Mouse (Mus musculus): ENCODE measurements around the gene Sh3kbp1. TPM values are rescaled to one million over a fixed set of nuclear protein-coding genes. Genes with fewer than 3 reads are reported as not detected.

Sh3kbp1 gene
- polyA plus RNA-seq, 1 experiment from 2014 or later = 39.1 TPM

DNA sequence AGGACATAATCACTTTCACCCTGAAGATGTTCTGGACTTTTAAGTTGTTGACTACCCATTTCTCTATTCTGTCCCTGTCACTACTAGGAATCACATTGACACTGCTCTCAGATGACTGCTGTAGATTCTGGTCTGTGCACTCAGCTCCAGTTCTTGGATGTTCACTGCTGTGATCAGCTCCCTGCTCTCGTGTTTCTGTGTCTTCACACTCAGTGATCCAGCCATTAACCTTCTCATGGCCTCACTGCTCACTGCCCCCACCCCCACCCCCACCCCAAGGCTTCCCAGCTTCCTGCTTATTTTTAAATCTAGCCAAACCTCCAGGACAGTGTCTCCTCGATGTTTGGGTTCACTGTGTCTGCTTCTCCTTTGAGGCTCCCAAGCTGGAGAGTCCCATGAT, 271.0 kb downstream of the Sh3kbp1 start:
- Histone ChIP-seq H3K27ac (replicated peaks) (no peak overlapping the region), H3K27me3 (no peaks in the 10 kb centered on the region), H3K4me1 (no peaks in the 10 kb centered on the region), H3K36me3 (no peaks in the 10 kb centered on the region), H3K9ac (no peak overlapping the region), H3K4me3 (replicated peaks) (no peak overlapping the region), H3K9me3 (replicated peaks) (no peaks in the 10 kb centered on the region), H3K4me2 (replicated peaks) (no peak overlapping the region)
- 38% methylated on average over 2 of the region's 2 CpGs for WGBS
- ATAC-seq (ENCODE audit: insufficient number of reproducible peaks, low FRiP score, low TSS enrichment, low read depth) = no peak

DNA sequence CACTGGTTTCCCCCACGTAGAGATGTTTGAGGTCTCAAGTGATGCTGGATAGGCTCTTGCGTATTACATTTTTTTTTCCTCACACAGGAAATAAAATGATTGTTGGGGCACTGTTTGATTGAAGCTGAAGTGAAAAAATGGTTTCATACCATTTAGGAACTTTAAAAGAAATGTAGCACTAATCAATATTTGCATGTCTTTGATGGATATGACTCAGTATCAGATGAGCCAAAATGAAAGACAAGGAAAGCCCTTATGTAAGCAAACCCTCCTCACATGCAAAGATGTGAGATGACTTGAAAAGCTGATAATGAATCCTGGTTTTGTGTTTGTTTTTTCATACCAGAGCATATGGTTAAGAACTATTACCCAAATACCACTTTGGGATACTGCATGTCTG, 272.0 kb downstream of the Sh3kbp1 start:
- H3K36me3 ChIP-seq = no peaks in the 10 kb centered on the region
- no peak overlapping the region for H3K4me3 ChIP-seq (replicated peaks)
- no peak for ATAC-seq (ENCODE audit: insufficient number of reproducible peaks, low FRiP score, low TSS enrichment, low read depth)
- H3K4me2 ChIP-seq (replicated peaks) = no peak overlapping the region
- WGBS = 61% methylated on average over 2 of the region's 2 CpGs
- 0 out of 2 replicates have a peak, but pooled peaks cover 2% of the 10 kb centered on the region for H3K27me3 ChIP-seq
- no peak overlapping the region for H3K27ac ChIP-seq (replicated peaks)
- H3K9me3 ChIP-seq (replicated peaks) = no peaks in the 10 kb centered on the region
- H3K4me1 ChIP-seq = no peaks in the 10 kb centered on the region
- no peak overlapping the region for H3K9ac ChIP-seq

DNA sequence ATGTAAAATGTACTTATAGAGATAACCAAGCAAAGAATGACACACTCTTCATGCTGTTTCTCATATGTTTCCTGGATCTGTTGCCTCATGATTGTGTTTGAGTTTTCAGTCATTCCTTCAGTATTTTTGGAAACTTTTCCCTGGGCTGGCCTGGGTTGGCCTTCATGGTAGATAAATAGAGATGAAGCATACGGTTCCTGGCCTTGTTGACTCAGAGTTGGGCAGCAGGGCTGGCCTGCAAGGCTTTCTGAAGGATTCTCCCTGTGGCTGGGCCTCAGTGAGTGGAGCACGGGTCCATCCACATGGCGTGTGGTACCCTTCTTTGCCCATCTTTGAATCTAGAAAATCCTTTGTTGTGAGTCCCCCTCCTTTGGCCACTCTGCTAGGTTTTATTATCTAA, 276.3 kb downstream of the Sh3kbp1 start:
- no peaks in the 10 kb centered on the region for H3K4me1 ChIP-seq
- H3K9me3 ChIP-seq (replicated peaks) = no peaks in the 10 kb centered on the region
- no peaks in the 10 kb centered on the region for H3K36me3 ChIP-seq
- H3K9ac ChIP-seq = no peak overlapping the region
- no peak overlapping the region for H3K4me3 ChIP-seq (replicated peaks)
- no peak overlapping the region for H3K4me2 ChIP-seq (replicated peaks)
- 78% methylated on average over 3 of the region's 3 CpGs for WGBS
- no peak overlapping the region for H3K27ac ChIP-seq (replicated peaks)
- H3K27me3 ChIP-seq = peaks cover 2% of the 10 kb centered on the region; the same call in 1 of the 2 replicates
- ATAC-seq (ENCODE audit: insufficient number of reproducible peaks, low FRiP score, low TSS enrichment, low read depth) = no peak

DNA sequence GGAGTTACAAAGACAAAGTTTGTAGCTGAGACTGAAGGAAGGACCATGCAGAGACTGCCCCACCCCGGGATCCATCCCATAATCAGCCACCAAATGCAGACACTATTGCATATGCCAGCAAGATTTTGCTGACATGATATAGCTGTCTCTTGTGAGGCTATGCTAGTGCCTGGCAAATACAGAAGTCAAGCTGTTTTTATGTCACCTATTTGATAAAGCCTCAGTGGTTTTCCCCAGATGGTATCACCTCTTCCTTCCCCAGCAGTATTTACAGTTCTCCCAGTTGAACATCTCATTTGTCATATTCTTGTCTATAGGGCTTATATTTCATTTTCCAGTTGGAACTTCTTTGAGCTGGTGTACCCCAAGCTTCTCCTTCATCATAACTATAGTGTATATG, 280.6 kb downstream of the Sh3kbp1 start:
- WGBS = 91% methylated on average over 1 of the region's 1 CpGs
- Histone ChIP-seq H3K27ac (replicated peaks) (no peak overlapping the region), H3K27me3 (peaks cover 2% of the 10 kb centered on the region; the same call in 1 of the 2 replicates), H3K36me3 (no peaks in the 10 kb centered on the region), H3K9me3 (replicated peaks) (no peaks in the 10 kb centered on the region), H3K4me3 (replicated peaks) (no peak overlapping the region), H3K9ac (no peak overlapping the region), H3K4me1 (no peaks in the 10 kb centered on the region), H3K4me2 (replicated peaks) (no peak overlapping the region)
- no peak for ATAC-seq (ENCODE audit: insufficient number of reproducible peaks, low FRiP score, low TSS enrichment, low read depth)

DNA sequence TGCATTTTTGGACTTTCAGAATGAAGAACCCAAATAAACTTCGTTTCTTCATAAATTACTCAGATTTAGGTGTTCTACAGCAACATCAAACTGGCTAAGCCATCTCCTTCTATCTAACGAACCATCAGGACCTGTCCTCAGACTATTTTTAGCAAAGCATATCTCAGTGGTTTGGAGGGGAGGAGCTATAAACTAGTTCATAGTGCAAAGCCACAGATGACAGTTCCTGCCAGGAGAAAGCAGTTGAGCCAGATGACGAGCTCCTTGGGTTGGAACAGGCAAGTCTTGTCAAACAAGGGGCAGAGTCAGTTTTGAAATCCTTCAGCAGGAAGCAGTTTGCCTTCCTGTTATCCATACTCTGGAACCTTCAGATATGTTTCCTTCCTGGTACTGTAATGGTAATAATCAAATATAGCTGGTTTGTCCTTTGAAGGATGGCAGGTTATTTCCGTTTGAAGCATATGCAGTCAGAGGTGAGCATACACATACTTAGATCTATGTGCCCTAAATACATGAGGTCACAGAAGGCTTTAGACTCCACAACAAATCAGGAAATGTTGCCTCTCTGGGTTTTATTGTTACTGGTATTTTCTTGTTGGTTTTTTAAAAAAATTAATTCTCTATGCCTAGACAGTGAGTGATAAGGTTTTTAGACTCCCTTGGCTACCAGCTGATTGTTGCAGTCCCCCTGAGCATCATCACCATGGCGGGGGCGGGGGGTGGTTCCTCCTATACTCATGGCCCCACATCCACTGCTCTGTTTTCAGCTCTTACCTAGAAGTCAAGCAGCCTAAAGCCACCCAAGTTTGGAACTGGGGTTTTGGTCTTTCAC, 282.6 kb downstream of the Sh3kbp1 start:
- no peak for ATAC-seq (ENCODE audit: insufficient number of reproducible peaks, low FRiP score, low TSS enrichment, low read depth)
- WGBS = 65% methylated on average over 6 of the region's 6 CpGs
- Histone ChIP-seq H3K9ac (no peak overlapping the region), H3K27me3 (no peaks in the 10 kb centered on the region; the same call in 1 of the 2 replicates), H3K4me1 (no peaks in the 10 kb centered on the region), H3K27ac (replicated peaks) (no peak overlapping the region), H3K4me3 (replicated peaks) (no peak overlapping the region), H3K36me3 (no peaks in the 10 kb centered on the region), H3K4me2 (replicated peaks) (no peak overlapping the region), H3K9me3 (replicated peaks) (no peaks in the 10 kb centered on the region)

DNA sequence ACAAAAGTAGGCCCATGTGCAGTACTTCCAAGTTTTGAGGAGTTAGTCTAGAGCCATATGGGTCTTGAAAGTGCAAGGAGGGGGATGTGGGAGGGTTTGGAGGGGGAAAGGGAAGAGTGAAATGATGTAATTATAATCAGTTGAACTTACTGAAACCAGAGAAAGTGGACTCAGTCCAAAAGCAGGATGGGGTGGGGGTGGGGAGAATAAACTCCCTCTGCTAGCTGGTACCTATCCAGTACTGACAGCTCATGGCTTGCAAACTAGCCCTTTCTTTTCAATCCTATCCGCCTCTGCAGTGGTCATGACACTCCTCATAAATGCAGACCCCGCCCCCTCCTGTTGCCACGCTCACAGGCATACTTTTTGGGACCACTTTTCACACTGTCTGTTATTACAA, 283.5 kb downstream of the Sh3kbp1 start:
- H3K4me2 ChIP-seq (replicated peaks) = no peak overlapping the region
- H3K27me3 ChIP-seq = no peaks in the 10 kb centered on the region; the same call in 1 of the 2 replicates
- WGBS = 57% methylated on average over 3 of the region's 3 CpGs
- H3K36me3 ChIP-seq = no peaks in the 10 kb centered on the region
- no peaks in the 10 kb centered on the region for H3K4me1 ChIP-seq
- ATAC-seq (ENCODE audit: insufficient number of reproducible peaks, low FRiP score, low TSS enrichment, low read depth) = no peak; the same call in 1 of the 2 replicates
- no peak overlapping the region for H3K9ac ChIP-seq
- no peak overlapping the region for H3K27ac ChIP-seq (replicated peaks)
- no peaks in the 10 kb centered on the region for H3K9me3 ChIP-seq (replicated peaks)
- no peak overlapping the region for H3K4me3 ChIP-seq (replicated peaks)

DNA sequence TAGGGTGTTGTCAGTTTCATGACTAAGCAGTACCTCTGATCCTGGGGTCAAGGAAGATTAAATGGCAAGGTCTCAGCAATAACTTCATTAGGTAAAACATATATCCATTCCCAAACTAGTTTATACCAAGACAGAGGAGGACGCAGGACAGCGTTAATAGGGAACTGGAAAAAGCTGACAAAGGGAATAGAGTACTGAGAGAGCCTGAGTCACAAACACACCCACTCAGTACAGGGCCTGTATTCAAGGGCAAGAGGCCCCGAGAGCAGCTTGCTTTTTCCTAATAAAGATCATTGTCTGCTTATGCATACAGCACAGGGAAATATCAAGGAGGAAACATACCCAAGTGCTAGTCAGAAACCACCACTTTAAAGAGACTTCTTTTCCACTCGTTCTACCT, 284.5 kb downstream of the Sh3kbp1 start:
- Histone ChIP-seq H3K27me3 (no peaks in the 10 kb centered on the region), H3K27ac (replicated peaks) (no peak overlapping the region), H3K9ac (no peak overlapping the region), H3K4me1 (no peaks in the 10 kb centered on the region), H3K9me3 (replicated peaks) (no peaks in the 10 kb centered on the region), H3K36me3 (no peaks in the 10 kb centered on the region), H3K4me2 (replicated peaks) (no peak overlapping the region), H3K4me3 (replicated peaks) (no peak overlapping the region)
- ATAC-seq (ENCODE audit: insufficient number of reproducible peaks, low FRiP score, low TSS enrichment, low read depth) = no peak
- 59% methylated on average over 4 of the region's 4 CpGs for whole genome bisulfite sequencing

DNA sequence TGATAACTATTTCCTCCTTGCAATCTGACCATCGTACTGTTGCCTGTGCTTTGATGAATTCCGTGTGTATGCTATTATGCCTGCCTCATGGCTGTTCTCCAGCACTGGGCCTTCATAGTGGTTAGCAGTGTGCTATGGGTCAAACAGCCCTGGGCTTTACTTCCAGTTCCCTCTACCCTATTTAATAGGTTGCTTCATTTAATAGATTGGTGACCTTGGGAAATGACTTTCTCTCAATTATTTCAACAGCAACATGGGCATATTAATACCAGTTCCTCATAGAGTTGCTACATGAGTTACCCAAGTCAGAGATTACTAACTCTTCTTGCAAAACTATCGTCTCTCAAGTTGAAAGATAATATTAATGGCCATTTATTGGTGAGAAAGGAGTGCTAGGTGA, 285.0 kb downstream of the Sh3kbp1 start:
- Histone ChIP-seq H3K4me2 (replicated peaks) (no peak overlapping the region), H3K4me3 (replicated peaks) (no peak overlapping the region), H3K9ac (no peak overlapping the region), H3K27me3 (no peaks in the 10 kb centered on the region), H3K27ac (replicated peaks) (no peak overlapping the region), H3K4me1 (no peaks in the 10 kb centered on the region), H3K36me3 (no peaks in the 10 kb centered on the region), H3K9me3 (replicated peaks) (no peaks in the 10 kb centered on the region)
- ATAC-seq (ENCODE audit: insufficient number of reproducible peaks, low FRiP score, low TSS enrichment, low read depth) = no peak
- WGBS = 69% methylated on average over 3 of the region's 3 CpGs

DNA sequence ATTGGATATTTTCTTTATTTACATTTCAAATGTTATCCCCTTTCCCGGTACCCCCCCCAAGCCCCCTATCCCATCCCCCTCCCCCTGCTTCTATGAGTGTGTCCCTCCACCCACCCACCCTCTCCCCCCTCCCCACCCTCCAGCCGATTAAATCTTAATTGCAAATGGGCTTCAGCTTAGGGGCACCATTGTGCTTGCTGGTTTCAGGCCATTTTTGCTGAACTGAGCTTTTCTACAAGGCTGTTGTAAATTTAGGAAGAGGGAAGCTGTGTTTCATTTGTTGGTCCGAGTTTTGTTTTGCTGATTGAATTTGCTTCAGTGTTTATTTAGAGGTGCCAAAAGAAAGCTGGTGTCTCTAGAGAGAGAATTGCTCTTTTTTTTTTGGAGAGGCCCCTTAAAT, 286.4 kb downstream of the Sh3kbp1 start:
- no peaks in the 10 kb centered on the region for H3K36me3 ChIP-seq
- no peak overlapping the region for H3K9ac ChIP-seq
- WGBS = 36% methylated on average over 3 of the region's 3 CpGs
- no peaks in the 10 kb centered on the region for H3K27me3 ChIP-seq
- H3K4me3 ChIP-seq (replicated peaks) = no peak overlapping the region
- H3K27ac ChIP-seq (replicated peaks) = no peak overlapping the region
- no peaks in the 10 kb centered on the region for H3K4me1 ChIP-seq
- H3K4me2 ChIP-seq (replicated peaks) = no peak overlapping the region
- no peak for ATAC-seq (ENCODE audit: insufficient number of reproducible peaks, low FRiP score, low TSS enrichment, low read depth)
- no peaks in the 10 kb centered on the region for H3K9me3 ChIP-seq (replicated peaks)

DNA sequence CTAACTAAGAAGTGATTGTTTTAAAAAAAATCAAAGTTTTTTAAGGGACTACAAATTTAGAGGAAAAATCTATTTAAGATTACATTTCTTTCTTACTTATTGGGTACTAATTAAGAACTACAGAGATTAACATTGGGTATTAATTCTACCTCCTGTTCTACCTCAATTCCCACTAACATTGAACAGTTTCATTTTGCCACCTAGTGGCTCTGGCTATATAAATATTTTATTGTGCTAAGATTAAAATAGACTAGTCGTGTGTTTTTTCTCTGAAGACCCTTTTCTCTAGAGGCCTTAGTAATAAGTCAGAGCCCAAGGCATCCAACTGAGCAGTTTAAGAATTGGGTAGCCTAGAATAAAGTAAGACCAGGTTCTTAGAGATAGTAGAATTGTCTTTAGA, 288.1 kb downstream of the Sh3kbp1 start:
- Histone ChIP-seq H3K27me3 (no peaks in the 10 kb centered on the region), H3K4me3 (replicated peaks) (no peak overlapping the region), H3K9me3 (replicated peaks) (no peaks in the 10 kb centered on the region), H3K4me1 (no peaks in the 10 kb centered on the region), H3K9ac (no peak overlapping the region), H3K36me3 (no peaks in the 10 kb centered on the region), H3K4me2 (replicated peaks) (no peak overlapping the region), H3K27ac (replicated peaks) (no peak overlapping the region)
- ATAC-seq (ENCODE audit: insufficient number of reproducible peaks, low FRiP score, low TSS enrichment, low read depth) = no peak
- 37% methylated on average over 1 of the region's 1 CpGs for WGBS

DNA sequence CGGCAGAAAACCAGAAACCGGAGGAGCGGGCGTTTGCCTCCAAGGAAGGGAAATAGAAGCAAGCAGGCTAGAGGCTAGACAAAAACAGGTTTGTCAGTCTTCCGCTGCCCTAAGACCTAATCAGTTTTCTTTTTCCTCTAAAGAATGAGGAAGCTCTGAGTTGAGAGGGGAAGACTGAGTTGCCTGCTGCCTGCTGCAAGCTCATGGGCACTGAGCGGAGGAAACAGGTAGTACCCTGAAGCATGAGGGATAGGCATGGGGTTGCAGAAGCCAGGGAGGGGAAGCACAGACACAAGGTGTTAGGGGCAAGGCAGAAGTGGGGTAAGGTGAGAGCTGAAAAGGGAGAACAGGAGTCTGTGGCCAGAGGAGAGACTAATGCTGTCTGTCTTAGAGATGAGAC, 297.7 kb downstream of the Sh3kbp1 start:
- no peak for ATAC-seq (ENCODE audit: insufficient number of reproducible peaks, low FRiP score, low TSS enrichment, low read depth)
- Histone ChIP-seq H3K9ac (no peak overlapping the region), H3K9me3 (replicated peaks) (no peaks in the 10 kb centered on the region), H3K36me3 (no peaks in the 10 kb centered on the region), H3K4me3 (replicated peaks) (no peak overlapping the region), H3K27me3 (no peaks in the 10 kb centered on the region; the same call in 1 of the 2 replicates), H3K27ac (replicated peaks) (no peak overlapping the region), H3K4me2 (replicated peaks) (no peak overlapping the region), H3K4me1 (no peaks in the 10 kb centered on the region)
- WGBS = 69% methylated on average over 6 of the region's 6 CpGs

DNA sequence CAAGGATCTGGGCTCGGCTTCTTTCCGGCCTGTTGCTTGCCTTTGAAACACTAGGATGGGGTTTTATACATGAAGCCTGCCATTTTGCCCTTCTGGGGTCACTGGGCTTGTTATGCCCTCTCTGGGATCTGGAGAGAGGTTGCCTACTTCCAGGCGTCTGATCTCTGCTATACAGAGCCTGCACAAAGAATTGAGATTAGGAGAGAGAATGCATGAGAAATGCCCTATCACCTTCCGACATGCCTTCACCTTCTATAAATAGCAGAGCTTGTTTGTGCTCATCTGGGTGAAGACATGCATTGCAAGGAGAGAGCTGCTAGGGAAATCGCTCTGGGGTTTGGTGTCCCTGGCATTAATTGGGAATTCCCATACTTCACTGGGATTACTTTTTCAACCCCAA, 301.1 kb downstream of the Sh3kbp1 start:
- no peak overlapping the region for H3K9ac ChIP-seq
- H3K36me3 ChIP-seq = no peaks in the 10 kb centered on the region
- WGBS = 78% methylated on average over 5 of the region's 5 CpGs
- no peak overlapping the region for H3K4me3 ChIP-seq (replicated peaks)
- no peaks in the 10 kb centered on the region for H3K9me3 ChIP-seq (replicated peaks)
- ATAC-seq (ENCODE audit: insufficient number of reproducible peaks, low FRiP score, low TSS enrichment, low read depth) = no peak
- H3K4me2 ChIP-seq (replicated peaks) = no peak overlapping the region
- no peak overlapping the region for H3K27ac ChIP-seq (replicated peaks)
- H3K27me3 ChIP-seq = peaks cover 3% of the 10 kb centered on the region; the same call in 1 of the 2 replicates
- no peaks in the 10 kb centered on the region for H3K4me1 ChIP-seq

Data from embryonic facial prominence, embryonic 15.5 days (tissue).